Mouse (Mus musculus) small intestine, adult 2 months (tissue): ENCODE results near the gene Trim16.

Experiments used
- CTCF ChIP-seq: fragments of 200-500 bp; IDR thresholded peaks from 2 replicates; pipeline ENCODE4 v1.5.1; 2012; ENCODE audit warnings: low read depth, mild to moderate bottlenecking, control low read depth, inconsistent platforms, low read length, moderate library complexity, mixed read lengths; ENCODE audit not compliant: insufficient replicate concordance, insufficient read length; ENCODE audit errors: extremely low read depth
- POLR2A ChIP-seq: fragments of 200-500 bp; IDR thresholded peaks from 2 replicates; pipeline ENCODE4 v1.6.1; 2012; ENCODE audit warnings: low read depth, mild to moderate bottlenecking, control low read depth, inconsistent platforms, low read length, moderate library complexity

- TF ChIP-seq CTCF = no peak
- TF ChIP-seq POLR2A = no peak
Observed at GRCm38 (mm10) chr11:62813970-62814624, 5.9 kb upstream of the Trim16 start.
